Mouse (Mus musculus): ENCODE measurements around the gene Lbhd1.
A peak's percentile ranks its signal among the peaks of the same experiment; 100 is the strongest.

Lbhd1 gene

GRCm38 (mm10) chr19:8911810-8912209 lies 28.3 kb downstream of the Lbhd1 start:
- no peak for DNase-seq (ENCODE audit: low read depth, low spot score)

- DNase-seq (ENCODE audit: low read depth, low spot score) = no peak
These were observed 30.7 kb downstream of the Lbhd1 start for GRCm38 (mm10) chr19:8914212-8914611.

GRCm38 (mm10) chr19:8919000-8919399 lies 35.5 kb downstream of the Lbhd1 start:
- no peak for DNase-seq (ENCODE audit: low read depth, low spot score)

- DNase-seq (ENCODE audit: low read depth, low spot score) = peak; percentile 17
These were observed 36.1 kb downstream of the Lbhd1 start for GRCm38 (mm10) chr19:8919684-8920072.

- DNase-seq (ENCODE audit: low read depth, low spot score) = peak; percentile 98
These were observed 36.7 kb downstream of the Lbhd1 start, which contains the start of gene B3gat3 for GRCm38 (mm10) chr19:8920073-8920736. Gene B3gat3, plus strand, starts transcription at chr19:8920374.

- peak; percentile 80 for DNase-seq (ENCODE audit: low read depth, low spot score)
These were observed 37.3 kb downstream of the Lbhd1 start for GRCm38 (mm10) chr19:8920836-8921291.

- DNase-seq (ENCODE audit: low read depth, low spot score) = no peak
These were observed 38.2 kb downstream of the Lbhd1 start for GRCm38 (mm10) chr19:8921741-8922140.

- no peak for DNase-seq (ENCODE audit: low read depth, low spot score)
These were observed 43.2 kb downstream of the Lbhd1 start for GRCm38 (mm10) chr19:8926766-8927165.

- DNase-seq (ENCODE audit: low read depth, low spot score) = no peak
These were observed 44.5 kb downstream of the Lbhd1 start for GRCm38 (mm10) chr19:8927891-8928525.

GRCm38 (mm10) chr19:8928689-8929223 lies 45.2 kb downstream of the Lbhd1 start:
- DNase-seq (ENCODE audit: low read depth, low spot score) = no peak

- peak; percentile 85 for DNase-seq (ENCODE audit: low read depth, low spot score)
These were observed 45.9 kb downstream of the Lbhd1 start, which contains the start of the genes Rom1 and Eml3 for GRCm38 (mm10) chr19:8929224-8930088. Gene Rom1, minus strand, starts transcription at chr19:8929356. Gene Eml3, plus strand, starts transcription at chr19:8929552.

GRCm38 (mm10) chr19:8930117-8930516 lies 46.6 kb downstream of the Lbhd1 start:
- peak; percentile 55 for DNase-seq (ENCODE audit: low read depth, low spot score)

- DNase-seq (ENCODE audit: low read depth, low spot score) = no peak
These were observed 47.2 kb downstream of the Lbhd1 start for GRCm38 (mm10) chr19:8930771-8931170.

GRCm38 (mm10) chr19:8936736-8937135 lies 53.2 kb downstream of the Lbhd1 start:
- no peak for DNase-seq (ENCODE audit: low read depth, low spot score)

- no peak for DNase-seq (ENCODE audit: low read depth, low spot score)
These were observed 57.1 kb downstream of the Lbhd1 start for GRCm38 (mm10) chr19:8940526-8941133.

- DNase-seq (ENCODE audit: low read depth, low spot score) = peak; percentile 44
These were observed 57.6 kb downstream of the Lbhd1 start for GRCm38 (mm10) chr19:8941136-8941514.

- peak; percentile 96 for DNase-seq (ENCODE audit: low read depth, low spot score)
These were observed 58.1 kb downstream of the Lbhd1 start, which contains the start of gene Mta2 for GRCm38 (mm10) chr19:8941515-8942217. Gene Mta2, plus strand, starts transcription at chr19:8941875.

All from 3T3-L1 (cell line).